Mouse (Mus musculus): Measurements from ENCODE around the gene Hist1h2bg. TPM values are rescaled to one million over a fixed set of nuclear protein-coding genes. Genes with fewer than 3 reads are reported as not detected.
"Not testable (repeated sequence)": the region's sequence is repeated elsewhere in the genome, so short reads cannot be mapped to it uniquely, and the experiment has no call there.

The Hist1h2bg gene
- polyA plus RNA-seq, 1 experiment: 109 TPM

DNA sequence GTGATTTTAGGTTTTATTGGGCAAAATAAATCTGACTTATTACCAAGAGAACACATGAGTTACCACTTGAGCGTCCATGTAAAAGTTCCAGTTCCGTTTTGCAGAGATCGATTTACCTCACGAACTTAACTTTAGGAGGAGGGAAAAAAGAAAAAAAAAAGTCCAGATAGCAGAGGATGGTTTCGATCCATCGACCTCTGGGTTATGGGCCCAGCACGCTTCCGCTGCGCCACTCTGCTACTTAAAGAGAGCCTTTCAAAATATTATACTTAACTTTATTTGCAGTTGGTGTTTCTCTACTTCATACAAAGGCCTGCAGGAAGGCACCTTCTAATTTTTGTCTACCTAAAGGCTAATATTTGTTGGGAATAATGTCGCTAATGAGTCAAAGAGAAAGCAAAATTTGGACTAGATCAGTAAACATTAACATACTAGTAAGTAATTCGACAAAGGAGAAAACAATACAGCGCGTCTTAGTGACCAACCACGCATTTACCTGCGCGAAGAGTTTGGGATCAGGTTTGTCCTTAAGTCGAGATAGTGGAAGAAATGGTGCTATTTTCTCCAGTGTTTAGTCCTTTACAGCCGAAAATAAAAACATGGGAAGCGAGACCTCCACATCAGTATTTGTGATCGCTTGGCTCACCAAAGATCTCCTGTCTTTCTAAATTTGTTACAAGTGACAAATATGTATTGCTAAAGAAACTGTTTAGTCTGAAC is 40.9 kb upstream of the Hist1h2bg start:
- H3K4me1 ChIP-seq (ENCODE audit: control insufficient read depth, insufficient read depth, low read length): peaks cover 1% of the 10 kb centered on the region; the same call in 1 of the 2 replicates
- peak overlapping the region; percentile 68 for H3K4me3 ChIP-seq (replicated peaks; ENCODE audit: control insufficient read depth, low read depth, low read length)
- under 1% methylated on average over 20 of the region's 20 CpGs for WGBS
- peak overlapping the region; percentile 96 for H3K27ac ChIP-seq (ENCODE audit: control insufficient read depth, insufficient read depth, low read depth, low read length, poor library complexity)
- TF ChIP-seq POLR2A (IDR thresholded peaks at IDR 0.05; ENCODE audit: borderline replicate concordance, control insufficient read depth, low read depth, low read length): no peak
- no peak for TF ChIP-seq CTCF (IDR thresholded peaks at IDR 0.05; ENCODE audit: control insufficient read depth, insufficient read depth, low read length)

DNA sequence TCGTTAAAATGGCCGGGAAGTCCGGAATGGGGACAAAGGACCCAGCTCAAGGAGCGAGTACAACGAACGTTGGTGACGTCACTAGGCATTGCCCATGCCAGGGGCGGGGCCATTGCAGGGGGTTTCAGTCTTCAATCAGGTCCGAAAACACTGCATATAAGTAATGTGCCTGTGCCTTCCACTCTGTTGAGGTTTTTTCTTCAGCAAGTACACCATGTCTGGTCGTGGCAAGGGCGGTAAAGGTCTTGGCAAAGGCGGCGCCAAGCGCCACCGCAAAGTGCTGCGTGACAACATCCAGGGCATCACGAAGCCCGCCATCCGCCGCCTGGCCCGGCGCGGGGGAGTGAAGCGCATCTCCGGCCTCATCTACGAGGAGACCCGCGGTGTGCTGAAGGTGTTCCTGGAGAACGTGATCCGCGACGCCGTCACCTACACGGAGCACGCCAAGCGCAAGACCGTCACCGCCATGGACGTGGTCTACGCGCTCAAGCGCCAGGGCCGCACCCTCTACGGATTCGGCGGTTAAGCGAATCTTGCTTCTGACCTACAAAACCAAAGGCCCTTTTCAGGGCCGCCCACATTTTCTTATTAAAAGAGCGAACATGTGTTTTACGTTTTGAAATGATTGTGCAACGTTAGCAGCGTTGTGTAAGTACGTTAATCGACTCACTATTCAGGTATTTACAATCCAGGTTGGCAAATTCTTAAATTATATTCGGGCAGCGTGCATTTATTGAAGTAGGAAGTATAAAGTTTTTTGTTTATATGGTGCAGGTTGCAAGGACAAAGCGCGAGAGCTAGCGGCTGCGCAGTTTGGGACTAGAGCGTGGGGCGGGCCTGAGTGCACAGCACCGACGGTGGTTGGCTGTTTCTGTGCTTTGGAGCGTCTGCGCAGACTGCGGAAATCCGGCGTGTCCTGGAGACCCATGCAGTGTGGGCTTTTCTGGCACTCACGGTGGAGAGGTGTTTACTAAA is 40.0 kb upstream of the Hist1h2bg start, which contains the start of gene Hist1h4h:
TSS of gene Hist1h4h (plus strand) at position 150 of the 975 bp plus-strand sequence.
- under 1% methylated on average over 62 of the region's 70 CpGs for WGBS
- peak within 1 kb of the TSS; percentile 96 for H3K27ac ChIP-seq (ENCODE audit: control insufficient read depth, insufficient read depth, low read depth, low read length, poor library complexity)
- peaks cover 1% of the 10 kb centered on the region; the same call in 1 of the 2 replicates for H3K4me1 ChIP-seq (ENCODE audit: control insufficient read depth, insufficient read depth, low read length)
- TF ChIP-seq POLR2A (IDR thresholded peaks at IDR 0.05; ENCODE audit: borderline replicate concordance, control insufficient read depth, low read depth, low read length): peak; percentile 100
- no peak for TF ChIP-seq CTCF (IDR thresholded peaks at IDR 0.05; ENCODE audit: control insufficient read depth, insufficient read depth, low read length)
- H3K4me3 ChIP-seq (replicated peaks; ENCODE audit: control insufficient read depth, low read depth, low read length): peak within 1 kb of the TSS; percentile 68

DNA sequence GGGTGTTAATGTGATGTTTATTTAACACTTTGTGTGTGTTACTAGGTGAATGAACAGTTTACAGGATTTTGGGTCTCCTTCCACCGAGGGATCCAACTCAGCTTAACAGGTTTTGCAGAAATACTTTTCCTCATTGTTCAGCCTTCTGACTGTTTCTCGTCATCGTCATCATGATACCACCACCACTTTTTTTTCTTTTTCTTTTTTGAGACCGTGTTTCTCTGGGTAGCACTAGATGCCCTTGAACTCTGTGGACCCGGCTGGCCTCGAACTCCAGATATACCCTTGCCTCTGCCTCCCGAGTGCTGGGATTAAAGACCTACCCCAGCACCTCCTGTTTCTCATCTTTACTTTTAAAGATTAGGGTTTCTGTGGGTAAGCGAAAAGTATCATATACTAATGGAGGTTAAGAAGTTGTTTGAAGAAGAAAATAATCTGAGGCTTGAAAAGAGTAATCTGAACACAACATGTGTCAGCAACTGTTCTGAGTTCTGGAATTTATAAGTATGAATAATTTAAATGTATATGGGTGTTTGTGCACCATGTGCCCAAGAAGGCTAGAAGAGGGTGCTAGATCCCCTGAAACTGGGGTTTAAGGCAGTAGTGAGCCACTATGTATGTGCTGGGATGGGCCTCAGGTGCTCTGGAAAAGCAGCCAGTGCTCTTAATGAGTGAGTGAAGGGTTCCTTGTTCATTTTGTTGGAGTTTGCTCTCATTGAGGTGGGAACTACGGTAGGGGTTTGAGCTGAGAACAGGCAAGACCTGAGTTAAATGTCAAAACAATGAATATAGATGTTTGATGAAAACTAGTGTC is 38.7 kb upstream of the Hist1h2bg start:
- TF ChIP-seq CTCF (IDR thresholded peaks at IDR 0.05; ENCODE audit: control insufficient read depth, insufficient read depth, low read length) (no peak), POLR2A (IDR thresholded peaks at IDR 0.05; ENCODE audit: borderline replicate concordance, control insufficient read depth, low read depth, low read length) (no peak)
- Histone ChIP-seq H3K27ac (ENCODE audit: control insufficient read depth, insufficient read depth, low read depth, low read length, poor library complexity) (peak overlapping the region; percentile 90), H3K4me3 (replicated peaks; ENCODE audit: control insufficient read depth, low read depth, low read length) (peak overlapping the region; percentile 44), H3K4me1 (ENCODE audit: control insufficient read depth, insufficient read depth, low read length) (peaks cover 1% of the 10 kb centered on the region; the same call in 1 of the 2 replicates)
- WGBS: 21% methylated on average over 9 of the region's 9 CpGs

DNA sequence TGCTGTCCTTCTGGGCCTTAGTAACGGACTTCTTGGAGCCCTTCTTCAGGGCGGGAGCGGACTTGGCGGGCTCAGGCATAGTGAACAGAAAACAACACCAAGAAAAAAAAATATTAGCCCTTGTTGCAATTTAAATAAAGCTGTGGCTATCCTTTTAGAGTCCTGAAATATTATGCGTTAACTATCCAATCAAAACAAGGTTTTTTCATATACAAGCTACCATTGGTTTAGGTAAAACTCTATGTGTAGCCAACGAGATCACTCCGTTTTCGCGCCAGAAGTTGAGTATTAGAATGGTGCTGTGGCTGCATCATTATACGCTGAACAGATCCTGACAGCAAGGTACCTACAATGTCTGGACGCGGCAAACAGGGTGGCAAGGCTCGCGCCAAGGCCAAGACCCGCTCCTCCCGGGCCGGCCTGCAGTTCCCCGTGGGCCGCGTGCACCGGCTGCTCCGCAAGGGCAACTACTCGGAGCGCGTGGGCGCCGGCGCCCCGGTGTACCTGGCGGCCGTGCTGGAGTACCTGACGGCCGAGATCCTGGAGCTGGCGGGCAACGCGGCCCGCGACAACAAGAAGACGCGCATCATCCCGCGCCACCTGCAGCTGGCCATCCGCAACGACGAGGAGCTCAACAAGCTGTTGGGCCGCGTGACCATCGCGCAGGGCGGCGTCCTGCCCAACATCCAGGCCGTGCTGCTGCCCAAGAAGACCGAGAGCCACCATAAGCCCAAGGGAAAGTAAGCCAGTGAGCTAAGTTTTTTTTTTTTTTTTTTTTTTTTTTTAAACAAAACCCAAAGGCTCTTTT is 37.4 kb upstream of the Hist1h2bg start, which contains the start of gene Hist1h2af:
TSS of gene Hist1h2af (plus strand) at position 347 of the 808 bp plus-strand sequence.
- Histone ChIP-seq H3K27ac (ENCODE audit: control insufficient read depth, insufficient read depth, low read depth, low read length, poor library complexity) (peak within 1 kb of the TSS; percentile 92), H3K4me3 (replicated peaks; ENCODE audit: control insufficient read depth, low read depth, low read length) (peak within 1 kb of the TSS; percentile 69)
- under 1% methylated on average over 33 of the region's 53 CpGs for WGBS
- TF ChIP-seq POLR2A (IDR thresholded peaks at IDR 0.05; ENCODE audit: borderline replicate concordance, control insufficient read depth, low read depth, low read length): peak; percentile 90; the same call in 1 of the 2 replicates
- H3K4me1 ChIP-seq (ENCODE audit: control insufficient read depth, insufficient read depth, low read length): not testable (repeated sequence)

DNA sequence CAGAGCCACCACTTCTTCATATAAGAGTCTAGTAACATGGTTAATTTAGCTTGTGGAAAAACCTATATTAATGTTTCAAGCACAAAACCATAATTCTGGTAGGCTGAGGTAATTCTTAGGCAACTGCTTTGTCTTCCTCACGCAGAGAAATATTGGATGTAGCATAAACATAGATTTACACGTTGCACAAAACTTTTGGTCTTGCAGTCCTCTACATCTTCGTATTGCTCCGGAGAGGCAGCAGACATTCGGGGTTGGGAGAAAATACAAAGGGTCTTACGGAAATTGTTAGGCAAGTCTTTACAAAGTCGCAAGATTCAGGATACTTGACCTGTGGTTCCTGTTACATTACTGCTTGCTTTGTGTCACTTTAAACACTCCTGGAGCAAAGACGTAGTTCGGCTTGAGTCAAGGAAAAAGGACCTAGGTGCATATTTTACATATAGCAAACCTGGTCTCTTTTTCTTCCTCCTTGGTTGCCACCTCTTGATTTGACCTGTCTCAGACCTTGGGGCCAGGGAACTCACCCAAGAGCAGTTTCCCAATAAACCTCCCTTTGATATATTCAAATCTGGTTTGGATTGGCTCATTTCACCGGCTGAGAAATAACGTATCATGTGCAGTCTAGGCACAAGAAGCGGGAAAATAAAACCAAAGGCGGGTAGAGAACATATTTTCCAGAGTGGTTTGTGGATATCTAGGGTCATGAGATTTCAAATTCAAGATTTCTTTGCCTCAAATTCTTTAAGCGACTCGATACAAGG is 36.6 kb upstream of the Hist1h2bg start:
- H3K4me1 ChIP-seq (ENCODE audit: control insufficient read depth, insufficient read depth, low read length): peaks cover 1% of the 10 kb centered on the region; the same call in 1 of the 2 replicates
- TF ChIP-seq POLR2A (IDR thresholded peaks at IDR 0.05; ENCODE audit: borderline replicate concordance, control insufficient read depth, low read depth, low read length) (0 out of 2 replicates have a peak, but pooled peaks have one; percentile 4), CTCF (IDR thresholded peaks at IDR 0.05; ENCODE audit: control insufficient read depth, insufficient read depth, low read length) (no peak)
- peak overlapping the region; percentile 61 for H3K4me3 ChIP-seq (replicated peaks; ENCODE audit: control insufficient read depth, low read depth, low read length)
- peak overlapping the region; percentile 60; the same call in 1 of the 2 replicates for H3K27ac ChIP-seq (ENCODE audit: control insufficient read depth, insufficient read depth, low read depth, low read length, poor library complexity)
- WGBS: under 1% methylated on average over 15 of the region's 15 CpGs

DNA sequence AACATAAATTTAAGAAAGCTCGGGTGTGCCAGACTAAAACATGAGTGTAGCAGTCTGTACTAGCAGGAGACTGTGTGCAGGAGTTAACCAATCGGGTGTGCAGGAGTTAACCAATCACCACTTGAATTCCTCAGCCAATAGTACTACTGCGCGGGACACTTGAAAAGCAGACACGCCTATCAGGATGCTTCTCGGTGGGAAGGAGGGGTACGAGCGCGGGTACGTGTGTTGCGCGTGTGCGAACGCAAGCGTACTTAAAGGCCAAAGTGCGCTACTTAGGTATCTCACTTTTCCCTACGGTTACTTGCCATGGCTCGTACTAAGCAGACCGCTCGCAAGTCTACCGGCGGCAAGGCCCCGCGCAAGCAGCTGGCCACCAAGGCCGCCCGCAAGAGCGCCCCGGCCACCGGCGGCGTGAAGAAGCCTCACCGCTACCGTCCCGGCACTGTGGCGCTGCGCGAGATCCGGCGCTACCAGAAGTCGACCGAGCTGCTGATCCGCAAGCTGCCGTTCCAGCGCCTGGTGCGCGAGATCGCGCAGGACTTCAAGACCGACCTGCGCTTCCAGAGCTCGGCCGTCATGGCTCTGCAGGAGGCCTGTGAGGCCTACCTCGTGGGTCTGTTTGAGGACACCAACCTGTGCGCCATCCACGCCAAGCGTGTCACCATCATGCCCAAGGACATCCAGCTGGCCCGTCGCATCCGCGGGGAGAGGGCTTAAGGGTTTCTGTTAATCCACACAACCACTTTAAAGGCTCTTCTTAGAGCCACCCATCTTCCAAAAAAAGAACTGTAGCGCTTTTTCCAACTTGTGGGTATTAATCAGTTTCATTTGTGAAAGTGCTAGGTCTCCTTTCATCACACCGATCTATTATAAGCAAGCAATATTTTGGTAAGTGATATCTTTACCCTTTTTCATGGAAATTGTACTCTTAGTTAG is 35.8 kb upstream of the Hist1h2bg start, which contains the start of gene Hist1h3g:
TSS of gene Hist1h3g (plus strand) at position 286 of the 939 bp plus-strand sequence.
- WGBS: under 1% methylated on average over 46 of the region's 62 CpGs
- not testable (repeated sequence) for H3K4me1 ChIP-seq (ENCODE audit: control insufficient read depth, insufficient read depth, low read length)
- TF ChIP-seq POLR2A (IDR thresholded peaks at IDR 0.05; ENCODE audit: borderline replicate concordance, control insufficient read depth, low read depth, low read length): peak; percentile 98

More for the DNA sequence above, 35.8 kb upstream of the Hist1h2bg start, which contains the start of gene Hist1h3g:
- Histone ChIP-seq H3K4me3 (replicated peaks; ENCODE audit: control insufficient read depth, low read depth, low read length) (peak within 1 kb of the TSS; percentile 70), H3K27ac (ENCODE audit: control insufficient read depth, insufficient read depth, low read depth, low read length, poor library complexity) (peak within 1 kb of the TSS; percentile 94)
